Mouse (Mus musculus) embryonic fibroblast, embryonic 13.5 days (primary cell): ENCODE data around the gene Gpx2. TPM values are rescaled to one million over a fixed set of nuclear protein-coding genes. Genes with fewer than 3 reads are reported as not detected.

ENCODE experiments used
- H3K27ac ChIP-seq: 2 replicates; pipeline ENCODE4 v1.5.1; 2012; ENCODE audit warnings: low read length, control low read depth, inconsistent platforms; ENCODE audit not compliant: insufficient read depth
- H3K4me1 ChIP-seq: 2 replicates; pipeline ENCODE4 v1.6.1; 2011; ENCODE audit warnings: low read length; ENCODE audit not compliant: control insufficient read depth, insufficient read depth
- H3K4me3 ChIP-seq: 2 replicates; pipeline ENCODE4 v1.5.1; 2011; ENCODE audit warnings: mild to moderate bottlenecking, control low read depth, low read length; ENCODE audit not compliant: insufficient read depth
- CTCF ChIP-seq: IDR thresholded peaks from 2 replicates; pipeline ENCODE4 v1.5.1; 2011; ENCODE audit warnings: mild to moderate bottlenecking, control low read depth, low read length, moderate library complexity, borderline replicate concordance; ENCODE audit not compliant: insufficient read depth
- POLR2A ChIP-seq: IDR thresholded peaks from 2 replicates; pipeline ENCODE4 v1.6.1; 2011; ENCODE audit warnings: low read depth, mild to moderate bottlenecking, control low read depth, low read length, moderate library complexity
- polyA plus RNA-seq: library from polyadenylated mRNA; stranded (reverse); fragments of >200 nt; gene quantifications from 2 replicates; pipeline ENCODE4 v1.2.4, GENCODE M21; 2011; ENCODE audit warnings: low read depth; ENCODE audit not compliant: missing spikeins, insufficient read length

Gene Gpx2
- polyA plus RNA-seq, 1 experiment = not detected

DNA sequence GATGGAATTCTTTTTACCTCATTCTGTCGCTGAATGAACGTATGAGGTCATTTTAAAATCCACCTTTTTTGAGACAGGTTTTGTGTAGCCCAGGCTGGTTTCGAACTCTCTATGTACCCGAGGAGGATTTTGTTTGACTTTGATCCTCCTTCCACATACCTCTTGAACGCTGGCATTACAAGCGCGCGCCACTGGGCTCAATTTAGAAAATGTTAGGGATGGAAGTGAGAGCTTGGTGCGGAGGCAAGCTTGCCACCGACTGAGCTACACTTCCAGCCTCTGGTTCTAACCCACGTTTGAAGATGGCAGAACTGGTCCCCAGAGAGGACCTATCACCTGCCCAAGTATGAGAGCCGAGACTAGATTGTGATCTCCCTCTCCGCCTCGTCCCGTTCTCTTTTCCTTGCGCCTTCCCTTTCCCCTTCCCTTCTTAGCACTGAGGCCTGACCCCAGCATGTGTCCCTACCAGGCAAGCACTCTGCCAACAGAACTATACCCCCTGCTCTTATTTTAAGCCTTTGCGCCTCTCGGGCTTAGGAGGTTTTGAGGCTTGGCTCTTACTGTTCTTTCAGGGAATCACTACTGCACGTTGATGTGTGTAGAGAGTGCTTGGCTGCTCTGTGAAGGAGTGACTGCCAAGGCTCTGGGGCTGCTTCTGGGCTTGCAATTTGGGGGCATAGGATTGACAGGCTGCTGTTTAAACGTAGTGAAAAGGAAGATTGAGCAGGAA is 29.3 kb downstream of the Gpx2 start:
- TF ChIP-seq CTCF (no peak), POLR2A (no peak)
- no peaks in the 10 kb centered on the region for H3K4me1 ChIP-seq
- peak overlapping the region; percentile 54 for H3K4me3 ChIP-seq
- H3K27ac ChIP-seq = no peak overlapping the region

DNA sequence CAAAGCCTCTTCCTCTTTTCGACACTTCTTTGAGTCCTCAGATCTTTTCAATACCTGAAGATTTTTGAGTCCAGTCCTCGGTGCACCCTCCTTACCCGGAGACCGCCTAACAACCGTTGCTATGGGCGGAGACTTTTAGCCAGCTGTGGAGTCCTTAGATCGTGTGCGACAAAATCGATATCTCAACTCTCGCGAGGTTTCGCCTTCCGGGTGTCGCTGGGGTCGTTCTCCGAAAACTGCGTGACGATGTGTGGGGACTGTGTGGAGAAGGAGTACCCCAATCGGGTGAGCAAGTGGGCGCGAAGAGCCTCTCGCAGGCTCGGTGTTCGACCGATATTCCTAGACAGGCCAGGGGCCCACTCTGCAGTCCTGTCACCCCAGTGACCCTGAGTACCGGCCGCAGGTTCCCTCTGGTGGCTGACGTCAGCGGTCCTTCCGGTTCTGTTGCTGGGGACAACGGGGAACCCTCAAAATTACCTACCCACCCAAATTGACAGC is 30.0 kb downstream of the Gpx2 start, which contains the start of the genes Churc1 and Fntb:
Gene Churc1 (plus strand): TSS at position 185 of the 498 bp plus-strand sequence.
Gene Fntb (plus strand): TSS at position 236 of the 498 bp plus-strand sequence.
- no peak within 1 kb of the TSS for H3K27ac ChIP-seq
- no peaks in the 10 kb centered on the region for H3K4me1 ChIP-seq
- TF ChIP-seq CTCF = no peak
- peak; percentile 90 for TF ChIP-seq POLR2A
- peak within 1 kb of the TSS; percentile 54 for H3K4me3 ChIP-seq

DNA sequence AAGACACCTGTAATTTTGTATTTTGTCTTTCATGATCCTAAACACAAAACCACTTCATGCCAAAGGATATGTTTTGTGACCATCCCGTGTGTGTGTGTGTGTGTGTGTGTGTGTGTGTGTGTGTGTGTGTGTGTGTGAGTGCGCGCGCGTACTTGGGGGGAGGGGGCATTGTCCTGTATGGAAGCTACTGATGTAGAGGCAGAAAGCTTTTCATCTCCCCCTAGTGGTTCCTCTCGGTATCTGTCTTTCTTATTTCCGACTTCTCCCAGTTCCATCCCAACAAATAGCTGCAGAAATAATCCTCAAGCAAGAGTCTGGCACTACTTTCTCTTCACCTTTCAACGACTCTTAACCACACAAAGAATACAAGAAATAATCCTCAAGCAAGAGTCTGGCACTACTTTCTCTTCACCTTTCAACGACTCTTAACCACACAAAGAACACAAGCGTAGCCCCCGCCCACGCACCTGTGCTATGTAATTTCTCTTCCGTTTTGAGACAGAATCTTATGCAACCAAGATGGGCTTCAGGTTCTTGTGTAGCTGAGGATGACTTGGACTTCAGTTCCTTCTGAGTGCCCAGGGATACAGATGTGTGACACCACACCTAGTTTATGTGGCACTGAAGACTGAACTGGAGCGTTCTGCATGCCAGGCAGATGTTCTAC is 42.6 kb downstream of the Gpx2 start:
- no peaks in the 10 kb centered on the region for H3K4me1 ChIP-seq
- H3K27ac ChIP-seq = no peak overlapping the region
- H3K4me3 ChIP-seq = no peak overlapping the region
- TF ChIP-seq POLR2A = no peak

GRCm38 (mm10) chr12:76750866-76751459 is 44.4 kb downstream of the Gpx2 start:
- Histone ChIP-seq H3K27ac (no peak overlapping the region), H3K4me3 (no peak overlapping the region), H3K4me1 (no peaks in the 10 kb centered on the region)
- no peak for TF ChIP-seq CTCF
- no peak for TF ChIP-seq POLR2A

Other genes with a start within 250 kb of the Gpx2 start
- not detected in 2 replicates for gene Sptb, start 85.0 kb downstream of the Gpx2 start, polyA plus RNA-seq
- 43.3 and 44.5 TPM in 2 replicates for gene Churc1, start 30.0 kb downstream of the Gpx2 start, polyA plus RNA-seq
- gene Fntb, start 30.0 kb downstream of the Gpx2 start, polyA plus RNA-seq = 51.9 and 81.7 TPM in 2 replicates
- 10.5 and 10.9 TPM in 2 replicates for gene Rab15, start 27.4 kb upstream of the Gpx2 start, polyA plus RNA-seq
- gene Max, start 166.6 kb upstream of the Gpx2 start, polyA plus RNA-seq = 83.3 and 98.7 TPM in 2 replicates